Mouse (Mus musculus): ENCODE data around the gene 4932438H23Rik.

The 4932438H23Rik gene

DNA sequence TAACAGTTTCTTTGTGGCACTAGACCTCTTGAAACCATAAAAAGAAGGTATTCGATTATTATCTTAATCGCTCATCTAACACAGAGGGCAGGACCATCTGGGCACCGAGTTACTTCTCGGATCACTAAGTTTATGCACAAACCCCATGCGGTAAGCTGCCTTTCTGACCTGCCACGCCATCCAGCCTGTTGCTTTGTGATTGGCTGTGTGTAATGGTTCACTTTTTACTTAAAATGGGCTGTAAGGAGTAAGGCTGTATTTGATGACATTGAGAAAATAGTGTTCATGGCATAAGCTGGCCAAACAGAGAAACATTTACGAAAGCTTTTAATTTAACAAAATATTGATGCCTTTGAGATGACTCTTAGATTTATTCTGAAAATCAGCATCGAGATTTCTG is at the start of gene 4932438H23Rik:
TSS of gene 4932438H23Rik (minus strand) at position 101 of the 400 bp plus-strand sequence.
- in situ Hi-C loops (cut with MboI; ENCODE audit: low sequenced_read_pairs), result no loop called here

DNA sequence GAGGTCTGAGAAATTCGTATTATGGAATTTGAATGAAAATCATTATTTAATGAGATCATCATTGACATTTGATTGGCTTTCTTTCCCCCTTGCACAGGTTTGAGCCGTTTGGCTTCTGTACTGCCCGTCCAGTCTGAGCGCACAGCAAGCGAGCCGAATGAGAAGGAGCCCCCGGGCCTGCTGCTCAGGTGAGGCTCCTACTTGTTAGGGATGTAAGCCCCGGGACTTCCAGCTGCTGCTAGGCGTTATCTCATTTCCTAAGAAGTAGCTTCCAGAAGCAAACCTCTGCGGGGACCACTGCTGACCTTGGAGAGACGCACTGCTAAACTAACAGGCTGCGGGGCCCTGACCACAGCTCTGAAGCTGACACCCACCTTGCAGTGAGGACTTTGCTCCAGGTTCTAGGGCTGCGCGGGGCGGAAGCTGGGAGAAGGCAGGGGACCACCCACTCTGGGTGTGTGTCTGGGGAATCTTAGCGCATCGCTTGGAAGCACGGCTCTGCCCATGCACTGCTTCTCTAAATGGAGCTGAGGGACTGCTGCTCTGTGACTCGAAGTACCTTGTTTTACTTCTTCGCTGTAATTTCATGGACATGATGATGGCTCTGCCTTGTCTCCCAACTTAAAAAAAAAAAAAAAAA is 46.2 kb upstream of the 4932438H23Rik start:
- in situ Hi-C loops (cut with MboI; ENCODE audit: low sequenced_read_pairs), result no loop called here

DNA sequence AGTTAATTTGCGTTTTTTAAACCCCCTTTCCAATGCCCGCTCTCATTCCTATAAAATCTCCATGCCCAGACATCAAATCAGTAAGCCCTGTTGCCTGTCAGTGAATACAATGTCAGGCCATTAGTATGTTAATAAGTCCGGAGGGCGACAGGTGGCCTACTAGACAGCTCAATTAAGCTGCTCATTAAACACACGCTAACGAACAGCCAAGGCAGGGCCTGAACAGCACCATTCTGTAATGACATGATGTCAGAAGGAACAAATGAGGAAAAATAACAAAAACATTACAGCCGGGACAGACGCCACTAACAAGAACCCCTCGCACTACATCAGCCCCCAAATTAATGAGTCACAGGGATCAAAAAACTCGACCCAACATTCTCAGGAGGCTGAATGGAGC is 45.5 kb upstream of the 4932438H23Rik start:
- in situ Hi-C loops (cut with MboI; ENCODE audit: low sequenced_read_pairs), result no loop called here

DNA sequence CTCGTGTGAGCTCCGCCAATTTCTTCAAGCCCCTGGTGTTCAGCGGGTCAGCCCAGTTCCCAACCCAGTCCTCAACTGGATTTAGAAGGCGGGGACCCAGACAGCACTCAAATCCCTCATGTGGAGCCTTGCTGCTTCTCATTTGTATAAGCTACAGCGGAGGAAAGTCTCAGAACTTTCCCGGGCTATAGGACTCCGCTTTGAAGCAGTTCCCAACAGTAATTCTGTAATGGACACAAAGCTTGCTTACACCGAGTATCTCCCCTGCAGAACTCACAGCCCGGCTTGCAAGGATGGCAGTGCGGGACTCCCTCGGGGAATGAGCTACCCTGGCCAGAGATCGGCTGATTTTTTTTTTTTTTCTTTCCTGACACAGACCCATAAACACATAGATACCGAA is 45.1 kb upstream of the 4932438H23Rik start:
- in situ Hi-C loops (cut with MboI; ENCODE audit: low sequenced_read_pairs), result no loop called here

DNA sequence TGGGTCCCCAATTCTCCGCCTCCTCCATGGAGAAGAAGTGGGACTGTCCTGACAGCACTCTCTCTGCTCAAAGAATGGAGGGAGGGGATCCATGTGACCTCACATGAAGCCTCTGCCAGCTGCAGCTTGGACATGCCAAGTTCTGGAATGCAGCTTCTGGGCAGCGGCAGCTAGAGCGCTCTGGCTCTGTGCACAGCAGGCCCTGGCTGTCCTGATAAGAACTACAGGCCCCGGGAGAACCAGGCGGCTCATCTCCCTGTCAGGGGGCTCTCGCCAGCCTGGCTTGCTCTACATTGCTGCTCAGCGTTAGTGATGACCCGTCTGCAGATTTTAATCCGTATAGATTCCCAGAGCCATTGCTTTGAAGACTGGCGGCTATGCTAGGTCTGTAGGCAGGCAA is 44.6 kb upstream of the 4932438H23Rik start:
- in situ Hi-C loops (cut with MboI; ENCODE audit: low sequenced_read_pairs), result no loop called here

DNA sequence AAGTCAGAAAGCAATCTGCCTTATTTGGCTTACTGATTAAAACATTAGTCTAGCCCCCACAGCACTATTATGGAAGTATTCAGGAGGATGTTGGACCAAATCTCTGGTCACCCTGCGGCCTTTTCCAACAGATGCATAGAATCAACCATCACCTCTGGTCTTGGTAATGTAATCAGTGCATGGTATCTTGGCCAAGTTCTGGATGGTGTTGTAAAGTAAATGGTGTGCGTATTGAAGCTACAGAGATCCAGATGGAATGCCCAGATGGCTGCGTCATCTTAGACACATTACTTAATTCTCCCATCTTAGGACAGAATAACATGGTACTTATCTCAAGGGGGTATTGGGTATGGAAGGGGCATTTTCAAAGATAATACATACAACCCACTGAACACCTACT is 43.8 kb upstream of the 4932438H23Rik start:
- in situ Hi-C loops (cut with MboI; ENCODE audit: low sequenced_read_pairs), result no loop called here

DNA sequence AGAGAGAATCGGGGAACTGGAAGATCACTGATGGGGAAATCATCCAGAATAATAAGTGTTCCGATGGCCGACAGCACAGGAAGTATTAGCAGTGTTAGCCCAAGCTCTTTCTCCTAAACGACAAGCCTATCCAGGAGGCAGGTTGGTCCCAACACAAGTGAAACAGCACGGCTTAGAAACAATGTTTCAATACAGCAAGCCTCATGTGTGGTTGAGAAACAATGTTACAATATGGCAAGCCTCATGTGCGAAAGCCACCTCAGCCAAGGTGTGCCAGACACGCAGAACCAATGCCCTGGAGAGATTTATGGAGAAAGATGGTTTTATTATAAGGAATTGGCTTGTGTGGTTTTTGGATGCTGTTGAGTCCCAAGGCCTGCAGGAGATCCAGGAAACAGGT is 43.2 kb upstream of the 4932438H23Rik start:
- in situ Hi-C loops (cut with MboI; ENCODE audit: low sequenced_read_pairs), result no loop called here

DNA sequence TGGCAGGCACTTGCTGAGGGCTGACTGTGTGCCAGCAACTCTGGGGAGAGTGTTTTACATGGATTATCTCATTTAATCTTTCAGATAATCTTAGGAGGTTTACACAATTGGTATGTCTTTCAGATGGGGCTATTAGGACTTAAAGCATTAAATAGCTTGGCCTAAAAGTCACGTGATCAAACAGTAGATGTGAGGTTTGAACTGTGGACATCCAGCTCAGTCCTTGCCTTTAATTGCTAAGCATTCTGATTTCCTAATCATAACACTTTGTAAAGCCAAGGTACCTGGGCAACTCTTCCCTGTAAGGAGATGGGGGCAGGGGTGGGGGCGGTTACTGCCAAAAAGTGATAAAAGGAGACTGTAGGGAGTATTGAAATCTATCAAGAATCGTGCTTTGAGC is 41.7 kb upstream of the 4932438H23Rik start:
- in situ Hi-C loops (cut with MboI; ENCODE audit: low sequenced_read_pairs), result no loop called here

DNA sequence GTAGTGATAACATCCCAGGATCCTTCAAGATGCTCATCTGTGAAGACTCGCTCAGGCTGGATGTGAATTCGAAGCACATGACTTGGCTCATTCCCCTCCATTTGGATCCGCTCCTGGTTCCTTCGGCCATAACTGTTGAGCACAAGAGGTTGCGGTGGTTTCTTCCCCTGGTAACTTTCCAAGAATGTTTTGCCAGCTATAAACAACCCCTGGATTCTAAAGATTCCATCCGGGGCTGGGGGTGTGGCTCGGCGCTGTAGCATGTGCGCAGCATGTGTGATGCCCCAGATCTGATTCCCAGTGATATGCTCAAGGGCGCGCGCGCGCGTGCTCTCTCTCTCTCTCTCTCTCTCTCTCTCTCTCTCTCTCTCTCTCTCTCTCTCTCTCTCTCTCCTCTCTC is 35.0 kb upstream of the 4932438H23Rik start:
- in situ Hi-C loops (cut with MboI; ENCODE audit: low sequenced_read_pairs), result no loop called here

DNA sequence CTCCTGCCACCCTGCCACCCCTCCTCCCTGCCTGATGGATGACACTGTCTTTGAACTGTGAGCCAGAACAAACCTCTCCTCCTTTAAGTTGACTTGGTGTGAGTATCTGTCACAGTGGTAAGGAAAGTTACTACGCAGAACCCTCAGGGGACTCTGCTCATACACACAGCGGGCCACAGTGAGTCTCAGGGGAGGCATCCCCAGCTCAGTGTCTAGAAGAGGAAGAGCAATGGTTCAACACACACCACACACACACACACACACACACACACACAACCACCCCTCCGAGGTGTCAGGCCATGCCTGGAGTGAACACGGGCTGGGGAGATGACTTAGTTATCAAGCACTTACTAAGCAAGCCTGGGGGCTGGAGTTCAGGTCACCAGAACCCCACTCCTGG is 33.5 kb upstream of the 4932438H23Rik start:
- in situ Hi-C loops (cut with MboI; ENCODE audit: low sequenced_read_pairs), result no loop called here

DNA sequence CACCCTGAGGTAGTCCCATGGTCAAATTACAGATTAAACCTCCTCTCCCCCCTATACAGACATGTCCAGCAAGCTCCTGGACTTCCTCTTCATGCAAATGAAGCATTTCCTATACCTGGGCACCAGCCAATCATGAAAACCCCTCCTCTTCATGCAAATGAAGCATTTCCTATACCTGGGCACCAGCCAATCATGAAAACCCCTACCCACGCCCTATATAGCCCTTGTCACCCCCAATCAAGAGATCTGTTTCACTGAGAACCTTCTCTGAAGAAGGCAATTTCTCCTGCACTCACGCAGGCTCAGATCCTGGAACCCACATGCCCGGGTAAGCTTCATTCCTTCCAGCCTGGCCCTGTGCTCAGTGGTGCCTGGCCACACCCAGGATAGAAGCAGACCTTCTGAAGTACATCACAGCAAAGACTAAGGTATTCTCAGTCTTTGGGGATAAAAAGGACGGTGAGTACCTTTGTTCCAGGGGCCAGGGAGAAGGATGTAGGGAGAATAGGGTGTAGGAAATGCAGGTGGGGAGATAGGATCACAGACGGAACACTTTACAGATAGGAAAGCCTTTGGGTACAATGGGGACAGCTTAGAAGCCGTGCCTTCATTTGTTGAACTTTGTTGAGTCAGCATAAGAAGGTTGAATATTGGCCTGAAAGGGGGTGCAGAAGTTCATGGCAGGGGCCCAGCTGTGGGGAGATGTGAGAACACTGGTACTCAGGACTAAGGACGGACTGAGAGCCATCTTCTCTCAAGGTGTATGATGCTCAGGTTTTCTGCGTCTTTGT is 32.0 kb upstream of the 4932438H23Rik start:
- in situ Hi-C loops (cut with MboI; ENCODE audit: low sequenced_read_pairs), result no loop called here

DNA sequence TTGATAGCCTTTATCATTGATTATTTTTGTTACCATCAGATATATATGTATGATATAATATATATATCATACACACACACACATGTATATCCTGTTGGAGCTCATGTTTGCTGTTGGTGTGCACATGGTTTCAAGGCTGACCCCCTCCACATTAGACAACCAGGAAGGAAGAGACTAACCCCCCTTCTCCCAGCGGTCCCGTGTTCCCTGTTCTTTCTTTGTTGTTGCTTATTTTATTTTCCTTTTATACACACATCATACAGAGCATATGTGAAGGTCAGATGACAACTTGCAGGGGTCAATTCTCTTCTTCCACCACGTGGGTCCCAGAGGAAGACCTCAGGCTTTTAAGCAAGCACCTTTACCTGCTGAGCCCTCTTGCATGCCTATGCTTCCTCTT is 29.3 kb upstream of the 4932438H23Rik start:
- in situ Hi-C loops (cut with MboI; ENCODE audit: low sequenced_read_pairs), result no loop called here

DNA sequence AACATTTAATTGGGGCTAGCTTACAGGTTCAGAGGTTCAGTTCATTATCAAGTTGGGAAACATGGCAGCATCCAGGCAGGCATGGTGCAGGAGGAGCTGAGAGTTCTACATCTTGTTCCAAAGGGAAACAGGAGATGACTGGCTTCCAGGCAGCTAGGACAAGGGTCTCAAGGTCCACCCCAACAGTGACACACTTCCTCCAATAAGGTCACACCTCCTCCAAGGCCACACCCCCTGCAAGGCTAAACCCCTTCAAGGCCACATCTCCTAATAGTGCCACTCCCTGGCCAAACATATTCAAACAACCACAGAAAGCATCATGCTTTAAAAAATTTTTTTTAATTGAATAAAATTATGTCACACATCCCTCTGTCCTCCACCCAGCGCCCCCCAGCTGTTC is 28.9 kb upstream of the 4932438H23Rik start:
- in situ Hi-C loops (cut with MboI; ENCODE audit: low sequenced_read_pairs), result no loop called here

DNA sequence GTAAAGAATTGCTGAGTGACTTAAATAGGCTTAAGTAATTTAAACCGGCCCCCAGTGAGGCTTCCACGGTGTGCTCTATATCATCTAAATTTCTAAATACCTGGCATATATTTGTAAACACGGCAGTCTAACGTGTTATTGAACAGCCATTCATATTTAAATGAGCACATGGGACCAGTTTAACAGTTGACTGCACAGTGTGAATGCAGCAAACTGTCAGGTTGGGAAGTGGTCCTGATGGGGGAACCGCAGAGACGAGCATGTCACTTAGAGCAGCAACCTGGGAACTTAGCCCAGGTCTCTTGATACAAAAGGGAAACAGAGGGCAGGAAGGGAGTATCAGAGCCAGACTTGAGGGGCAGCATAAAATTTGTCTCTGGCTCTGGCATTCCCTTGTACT is 25.0 kb upstream of the 4932438H23Rik start:
- in situ Hi-C loops (cut with MboI; ENCODE audit: low sequenced_read_pairs), result no loop called here

DNA sequence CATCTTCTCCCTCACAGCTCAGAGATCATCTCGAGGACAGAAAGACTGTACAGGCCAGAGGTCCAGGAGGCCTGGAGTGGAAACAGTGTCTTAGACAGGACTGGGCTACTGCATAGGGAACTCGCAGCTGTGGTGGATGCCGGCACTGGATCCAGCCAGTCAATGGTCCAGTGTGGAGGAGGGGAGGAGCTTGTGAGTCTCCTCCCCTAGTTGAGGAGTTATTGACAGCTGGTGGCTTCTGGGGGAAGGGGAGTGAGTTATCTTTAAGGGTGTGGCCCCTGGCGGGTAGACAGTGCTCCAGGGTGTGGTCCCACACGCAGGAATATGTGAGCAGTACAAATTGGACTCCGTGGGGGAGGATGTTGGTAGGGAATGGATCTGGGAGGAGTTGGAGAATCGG is 21.8 kb upstream of the 4932438H23Rik start:
- in situ Hi-C loops (cut with MboI; ENCODE audit: low sequenced_read_pairs), result no loop called here

DNA sequence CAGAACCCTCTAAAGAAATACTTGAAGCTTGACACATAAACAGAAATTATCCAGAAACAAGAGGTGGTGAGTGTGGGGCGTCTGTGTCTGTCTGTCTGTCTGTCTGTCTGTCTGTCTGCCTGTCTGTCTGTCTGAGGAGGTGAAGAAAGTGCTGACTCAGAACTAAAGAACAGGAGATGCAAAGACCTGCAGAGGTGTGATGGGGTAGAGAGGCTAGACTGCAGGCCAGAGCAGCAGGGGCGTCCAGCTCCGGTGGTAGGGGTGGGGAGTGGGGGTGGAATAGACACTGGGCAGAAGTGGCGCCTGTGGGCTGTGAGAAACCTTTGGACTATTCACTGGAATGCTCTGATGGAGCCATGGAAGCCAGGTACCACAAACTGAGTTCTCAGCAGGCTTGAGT is 21.1 kb upstream of the 4932438H23Rik start:
- in situ Hi-C loops (cut with MboI; ENCODE audit: low sequenced_read_pairs), result no loop called here

DNA sequence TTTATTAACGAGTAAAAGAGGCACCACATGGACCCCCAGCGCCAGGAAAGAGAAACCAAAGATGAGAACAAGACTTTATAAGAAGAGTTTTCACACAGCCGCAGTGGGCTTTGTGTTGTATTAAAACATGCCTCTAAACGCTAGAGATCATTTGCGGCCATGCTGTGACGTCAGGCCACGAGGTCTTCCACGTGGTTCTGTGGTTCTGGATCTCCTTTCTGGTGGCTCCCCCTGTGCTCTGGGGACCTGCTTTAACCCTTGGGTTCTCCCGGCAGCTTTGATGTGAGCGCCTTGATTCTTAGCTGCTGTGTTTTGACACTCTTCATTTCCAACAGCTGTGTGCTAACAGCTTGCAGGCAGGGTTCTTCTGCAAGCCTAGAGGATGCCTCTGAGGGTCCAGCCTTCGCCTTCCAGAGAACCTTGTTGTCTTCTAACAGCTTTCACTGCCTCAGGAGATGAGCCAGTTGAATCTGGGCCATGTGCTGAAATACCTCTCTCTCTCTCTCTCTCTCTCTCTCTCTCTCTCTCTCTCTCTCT is 16.1 kb upstream of the 4932438H23Rik start:
- in situ Hi-C loops (cut with MboI; ENCODE audit: low sequenced_read_pairs), result no loop called here

DNA sequence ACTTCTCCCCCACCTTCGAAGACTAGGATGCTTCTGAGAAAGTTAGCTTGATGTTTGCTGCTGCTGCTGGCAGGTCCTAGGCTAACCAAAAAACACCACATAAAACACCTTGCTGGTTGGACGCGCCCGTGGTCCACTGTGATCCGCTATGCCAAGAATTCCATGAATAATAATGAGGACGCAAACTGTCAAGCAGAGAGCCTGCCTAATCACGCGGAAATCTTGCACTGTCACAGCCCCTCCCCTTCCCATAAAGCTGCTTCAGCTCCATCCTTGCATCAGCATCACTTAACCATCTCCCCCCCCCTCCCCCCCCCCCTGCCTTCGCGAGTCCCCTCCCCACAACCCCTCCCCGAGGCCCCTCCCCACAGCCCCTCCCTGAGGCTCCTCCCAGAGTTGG is 12.7 kb upstream of the 4932438H23Rik start:
- in situ Hi-C loops (cut with MboI; ENCODE audit: low sequenced_read_pairs), result no loop called here

DNA sequence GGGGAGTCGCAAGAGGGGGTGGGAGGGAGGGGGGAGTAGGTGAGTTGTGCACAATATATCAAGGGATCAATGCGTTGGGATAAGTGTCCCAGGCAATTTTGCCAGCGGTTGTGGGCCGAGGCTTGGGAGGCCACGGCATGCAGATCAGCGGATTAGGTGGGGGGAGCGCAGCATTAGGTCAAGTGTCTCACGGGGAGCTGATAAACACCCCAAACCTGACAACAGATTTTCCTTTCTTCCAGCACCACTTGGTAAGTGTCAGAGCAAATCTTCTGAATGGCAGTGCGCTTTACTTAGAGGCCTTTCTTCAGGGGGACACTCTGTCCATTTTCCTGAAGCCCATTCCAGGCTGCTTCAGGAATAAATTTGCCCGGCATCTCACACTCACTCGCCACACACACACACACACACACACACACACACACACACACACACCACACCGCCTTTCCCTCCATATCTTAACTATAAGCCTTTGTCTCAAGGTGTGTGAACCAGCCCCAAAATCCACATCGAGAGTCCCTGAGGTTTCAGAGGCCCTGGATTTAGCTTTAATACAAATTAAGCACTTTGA is 10.6 kb upstream of the 4932438H23Rik start:
- in situ Hi-C loops (cut with MboI; ENCODE audit: low sequenced_read_pairs), result no loop called here

DNA sequence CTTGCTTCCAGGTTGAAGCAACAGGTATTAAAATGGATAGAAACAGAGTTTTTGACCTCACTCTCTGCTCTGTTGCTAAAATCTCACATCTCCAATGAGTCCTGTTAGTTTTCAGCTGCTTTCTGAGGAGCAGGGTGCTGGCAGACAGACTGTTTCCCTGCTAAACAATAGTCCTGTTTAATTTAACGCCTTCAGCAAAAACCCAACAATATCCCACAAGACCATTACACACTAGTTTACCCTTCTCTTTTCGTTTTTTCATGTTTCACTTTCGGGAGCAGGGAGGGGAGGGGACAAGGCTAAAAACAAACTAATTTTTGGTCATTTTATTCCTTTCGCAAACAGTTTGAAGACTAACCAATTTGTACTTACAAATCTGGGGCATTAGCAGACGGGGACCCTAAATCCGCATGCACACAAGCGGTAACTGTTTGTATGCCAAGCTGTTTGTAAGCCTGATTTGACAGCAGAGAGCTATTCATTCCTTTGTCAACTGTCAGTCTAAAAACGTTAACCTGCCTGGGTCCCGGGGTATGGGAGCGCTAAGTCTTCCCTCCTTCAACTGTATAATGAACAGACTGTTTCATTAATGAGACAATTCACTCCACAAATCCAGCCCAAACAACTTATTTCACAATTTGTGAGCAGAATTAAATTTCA is 10.0 kb upstream of the 4932438H23Rik start:
- in situ Hi-C loops (cut with MboI; ENCODE audit: low sequenced_read_pairs), result no loop called here

DNA sequence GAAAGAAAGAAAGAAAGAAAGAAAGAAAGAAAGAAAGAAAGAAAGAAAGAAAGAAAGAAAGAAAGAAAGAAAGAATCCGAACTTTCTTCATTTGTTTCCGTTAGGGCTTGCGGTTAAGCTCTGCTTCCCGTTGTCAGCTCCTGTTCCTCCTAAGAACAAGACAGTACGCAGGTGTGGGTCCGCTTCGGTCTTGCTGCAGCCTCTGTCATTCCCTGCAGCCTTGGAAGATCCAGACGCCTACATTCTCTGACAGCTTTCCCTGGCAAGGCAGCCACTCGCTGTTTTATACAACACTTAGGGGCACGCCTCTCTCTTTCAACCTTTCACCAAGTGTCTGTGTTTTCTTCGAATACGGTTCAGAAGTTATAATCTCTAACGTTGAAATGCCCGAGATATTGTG is 8.5 kb upstream of the 4932438H23Rik start:
- in situ Hi-C loops (cut with MboI; ENCODE audit: low sequenced_read_pairs), result no loop called here

Measured in CH12F3 (cell line).